Mouse (Mus musculus): ENCODE data around the gene Zdhhc14. TPM values are rescaled to one million over a fixed set of nuclear protein-coding genes. Genes with fewer than 3 reads are reported as not detected.

The Zdhhc14 gene
- polyA plus RNA-seq, 1 experiment from 2014 or later = 9.4 TPM

DNA sequence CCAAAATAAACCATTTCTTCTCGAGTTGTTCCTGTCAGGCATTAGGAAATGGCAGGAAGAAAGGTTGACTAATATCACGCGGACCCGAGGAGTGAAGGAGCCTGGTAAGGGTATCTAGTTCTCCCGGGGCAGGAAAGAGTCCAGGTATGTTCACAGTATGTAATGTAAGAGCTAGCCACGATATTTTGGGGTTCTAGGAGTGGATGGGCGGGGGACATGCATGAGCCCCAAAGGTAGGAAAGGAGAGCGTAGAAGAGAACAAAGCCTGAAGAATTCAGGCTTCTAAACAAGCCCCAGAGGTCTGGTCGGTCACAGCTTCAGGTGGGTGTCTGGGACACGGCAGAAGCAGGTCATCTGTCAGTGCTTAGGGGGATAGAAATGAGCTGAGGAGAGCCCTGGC lies 27.1 kb downstream of the Zdhhc14 start:
- no peak for ATAC-seq

DNA sequence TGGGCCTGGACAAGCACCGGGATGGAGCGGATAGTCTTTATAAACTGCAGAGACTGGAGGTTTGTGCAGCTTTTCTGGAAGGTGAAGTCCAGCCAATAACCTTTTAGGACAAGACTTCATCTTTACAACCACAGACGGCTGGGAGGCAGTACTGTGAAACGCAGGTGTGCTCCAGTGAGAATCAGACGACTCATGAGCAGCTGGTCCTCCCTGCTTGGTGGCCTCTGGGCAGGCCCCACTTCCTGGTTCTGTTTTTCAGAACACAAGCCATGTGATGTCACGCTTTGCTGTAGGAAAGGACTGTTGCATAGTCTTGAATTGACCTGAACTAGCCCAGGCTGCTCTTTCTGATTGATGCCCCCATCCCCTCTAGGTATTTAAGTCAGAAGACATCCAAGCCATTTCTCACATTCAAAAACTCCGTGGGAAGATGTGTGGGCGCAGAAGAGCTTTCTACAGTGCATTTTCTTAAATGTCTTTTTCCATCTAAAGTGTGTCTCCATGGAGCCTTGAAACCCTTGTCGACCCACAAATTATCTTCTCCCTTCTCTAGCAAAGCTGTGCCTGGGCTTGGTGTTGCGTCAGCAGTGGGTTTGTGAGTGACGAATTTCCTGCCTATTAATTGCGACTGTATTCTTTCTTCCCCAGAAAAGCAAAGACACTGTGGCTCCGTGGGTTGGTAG lies 27.7 kb downstream of the Zdhhc14 start:
- Histone ChIP-seq H3K27ac (ENCODE audit: low read length) (no peak overlapping the region), H3K9ac (ENCODE audit: low read depth, low read length) (no peak overlapping the region), H3K4me2 (ENCODE audit: low read length) (no peak overlapping the region), H3K27me3 (ENCODE audit: control insufficient read depth, insufficient read depth, low read depth, low read length) (no peaks in the 10 kb centered on the region), H3K9me3 (replicated peaks; ENCODE audit: control insufficient read depth, low read length, poor library complexity, severe bottlenecking) (0 out of 2 replicates have a peak, but pooled peaks cover 6% of the 10 kb centered on the region), H3K4me1 (ENCODE audit: control insufficient read depth, insufficient read depth, low read length) (no peaks in the 10 kb centered on the region), H3K36me3 (ENCODE audit: control insufficient read depth, insufficient read depth, low read length) (no peaks in the 10 kb centered on the region), H3K4me3 (ENCODE audit: low read depth, low read length) (no peak overlapping the region)
- no peak for ATAC-seq
- 91% methylated on average over 13 of the region's 13 CpGs for WGBS

More for the DNA sequence above, 27.1 kb downstream of the Zdhhc14 start:
- WGBS = 86% methylated on average over 10 of the region's 10 CpGs
- H3K9me3 ChIP-seq (replicated peaks; ENCODE audit: control insufficient read depth, low read length, poor library complexity, severe bottlenecking) = 0 out of 2 replicates have a peak, but pooled peaks cover 6% of the 10 kb centered on the region
- H3K4me2 ChIP-seq (ENCODE audit: low read length) = no peak overlapping the region
- H3K9ac ChIP-seq (ENCODE audit: low read depth, low read length) = no peak overlapping the region
- H3K4me1 ChIP-seq (ENCODE audit: control insufficient read depth, insufficient read depth, low read length) = no peaks in the 10 kb centered on the region
- H3K27ac ChIP-seq (ENCODE audit: low read length) = no peak overlapping the region
- H3K27me3 ChIP-seq (ENCODE audit: control insufficient read depth, insufficient read depth, low read depth, low read length) = no peaks in the 10 kb centered on the region
- no peaks in the 10 kb centered on the region for H3K36me3 ChIP-seq (ENCODE audit: control insufficient read depth, insufficient read depth, low read length)
- H3K4me3 ChIP-seq (ENCODE audit: low read depth, low read length) = no peak overlapping the region

DNA sequence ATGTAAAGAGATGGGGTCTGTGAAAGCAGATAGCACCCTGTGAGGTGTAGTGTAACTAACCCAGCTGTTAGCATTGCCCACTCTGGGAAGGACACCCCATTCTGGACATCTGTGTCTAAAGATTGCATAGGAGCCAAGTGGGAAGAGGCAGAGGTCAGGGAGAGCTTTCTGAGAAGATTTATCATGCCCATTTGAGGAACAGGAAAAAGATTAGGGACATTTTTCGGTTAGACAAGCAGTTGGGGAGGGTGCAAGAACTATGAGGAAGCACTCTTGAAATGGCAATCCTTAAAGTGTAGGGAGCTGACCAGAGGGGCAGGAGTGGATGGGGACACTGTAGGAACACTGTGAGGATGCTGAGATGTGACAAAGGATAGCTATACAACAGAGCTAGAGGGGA lies 29.2 kb downstream of the Zdhhc14 start:
- Histone ChIP-seq H3K4me3 (ENCODE audit: low read depth, low read length) (no peak overlapping the region), H3K27ac (ENCODE audit: low read length) (no peak overlapping the region), H3K9ac (ENCODE audit: low read depth, low read length) (no peak overlapping the region), H3K27me3 (ENCODE audit: control insufficient read depth, insufficient read depth, low read depth, low read length) (no peaks in the 10 kb centered on the region), H3K4me1 (ENCODE audit: control insufficient read depth, insufficient read depth, low read length) (no peaks in the 10 kb centered on the region), H3K36me3 (ENCODE audit: control insufficient read depth, insufficient read depth, low read length) (no peaks in the 10 kb centered on the region), H3K4me2 (ENCODE audit: low read length) (no peak overlapping the region), H3K9me3 (replicated peaks; ENCODE audit: control insufficient read depth, low read length, poor library complexity, severe bottlenecking) (0 out of 2 replicates have a peak, but pooled peaks cover 6% of the 10 kb centered on the region)
- ATAC-seq = no peak
- WGBS = 87% methylated on average over 1 of the region's 1 CpGs

DNA sequence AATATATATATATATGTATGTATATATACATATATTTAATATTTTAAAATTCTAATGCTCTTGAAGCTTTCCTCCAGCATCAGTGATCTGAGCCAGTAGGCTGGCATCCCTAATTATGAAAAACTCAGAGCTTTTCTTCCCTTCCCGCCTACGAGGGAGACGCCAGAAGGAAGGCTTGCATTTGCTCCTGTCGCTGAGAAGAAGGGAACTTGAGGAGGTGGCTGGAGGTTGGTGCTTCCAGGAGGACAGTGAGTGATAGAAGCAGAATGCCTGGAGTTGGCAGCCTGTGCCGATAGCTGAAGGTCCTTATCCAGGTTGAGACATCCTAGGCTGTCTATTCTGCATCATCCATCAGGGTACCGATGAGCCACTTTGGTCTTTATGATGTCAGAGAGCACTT lies 37.2 kb downstream of the Zdhhc14 start:
- Histone ChIP-seq H3K9me3 (replicated peaks; ENCODE audit: control insufficient read depth, low read length, poor library complexity, severe bottlenecking) (no peaks in the 10 kb centered on the region), H3K4me1 (ENCODE audit: control insufficient read depth, insufficient read depth, low read length) (no peaks in the 10 kb centered on the region), H3K27me3 (ENCODE audit: control insufficient read depth, insufficient read depth, low read depth, low read length) (no peaks in the 10 kb centered on the region), H3K36me3 (ENCODE audit: control insufficient read depth, insufficient read depth, low read length) (no peaks in the 10 kb centered on the region), H3K9ac (ENCODE audit: low read depth, low read length) (no peak overlapping the region), H3K4me2 (ENCODE audit: low read length) (no peak overlapping the region), H3K27ac (ENCODE audit: low read length) (no peak overlapping the region), H3K4me3 (ENCODE audit: low read depth, low read length) (no peak overlapping the region)
- no peak for ATAC-seq
- 85% methylated on average over 6 of the region's 6 CpGs for WGBS

DNA sequence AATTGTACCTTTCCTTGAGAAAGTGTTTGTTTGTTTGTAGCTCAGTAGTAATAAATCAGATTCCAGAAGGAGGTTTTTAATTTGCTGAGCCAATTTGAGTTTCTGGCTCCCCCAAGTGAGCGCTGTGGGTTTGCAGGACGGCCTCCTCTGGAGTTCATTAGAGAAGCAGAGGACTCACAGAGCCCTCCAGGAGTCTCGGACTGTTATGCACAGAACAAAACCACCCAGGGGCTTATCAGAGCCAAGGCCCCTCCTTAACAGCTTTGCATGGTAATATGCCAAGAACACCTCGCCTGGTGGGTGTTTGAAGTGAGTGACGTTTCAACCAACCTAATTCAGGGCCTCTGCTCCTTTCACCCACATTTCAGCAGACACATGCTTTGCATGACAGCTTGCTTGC lies 40.5 kb downstream of the Zdhhc14 start:
- ATAC-seq = no peak
- Histone ChIP-seq H3K27ac (ENCODE audit: low read length) (no peak overlapping the region), H3K4me3 (ENCODE audit: low read depth, low read length) (no peak overlapping the region), H3K9me3 (replicated peaks; ENCODE audit: control insufficient read depth, low read length, poor library complexity, severe bottlenecking) (no peaks in the 10 kb centered on the region), H3K4me1 (ENCODE audit: control insufficient read depth, insufficient read depth, low read length) (peaks cover 7% of the 10 kb centered on the region; the same call in 1 of the 2 replicates), H3K27me3 (ENCODE audit: control insufficient read depth, insufficient read depth, low read depth, low read length) (no peaks in the 10 kb centered on the region), H3K9ac (ENCODE audit: low read depth, low read length) (no peak overlapping the region), H3K36me3 (ENCODE audit: control insufficient read depth, insufficient read depth, low read length) (no peaks in the 10 kb centered on the region), H3K4me2 (ENCODE audit: low read length) (no peak overlapping the region)
- WGBS = 31% methylated on average over 5 of the region's 5 CpGs

DNA sequence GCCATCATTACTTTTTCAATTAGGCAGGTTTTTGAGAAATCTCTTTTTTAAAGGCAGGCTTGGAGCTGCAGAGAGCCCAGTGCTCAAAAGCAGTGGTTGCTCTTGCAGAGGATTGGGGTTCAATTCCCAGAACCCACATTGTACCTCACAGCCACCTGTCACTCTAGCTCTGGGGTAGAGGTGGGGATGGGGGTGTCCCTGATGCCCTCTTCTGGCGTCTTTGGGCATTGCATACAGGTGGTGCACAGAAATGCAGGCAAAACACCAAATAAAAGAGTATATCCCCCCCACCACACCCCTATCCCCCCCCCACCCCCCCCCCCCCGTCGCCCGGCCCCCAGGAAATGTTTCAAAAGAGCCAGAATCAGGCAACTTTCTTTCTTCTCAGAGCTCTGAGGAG lies 43.0 kb downstream of the Zdhhc14 start:
- 37% methylated on average over 4 of the region's 4 CpGs for WGBS
- Histone ChIP-seq H3K9me3 (replicated peaks; ENCODE audit: control insufficient read depth, low read length, poor library complexity, severe bottlenecking) (no peaks in the 10 kb centered on the region), H3K4me2 (ENCODE audit: low read length) (no peak overlapping the region), H3K9ac (ENCODE audit: low read depth, low read length) (no peak overlapping the region), H3K4me3 (ENCODE audit: low read depth, low read length) (no peak overlapping the region), H3K4me1 (ENCODE audit: control insufficient read depth, insufficient read depth, low read length) (peaks cover 7% of the 10 kb centered on the region; the same call in 1 of the 2 replicates), H3K27ac (ENCODE audit: low read length) (no peak overlapping the region), H3K36me3 (ENCODE audit: control insufficient read depth, insufficient read depth, low read length) (no peaks in the 10 kb centered on the region), H3K27me3 (ENCODE audit: control insufficient read depth, insufficient read depth, low read depth, low read length) (no peaks in the 10 kb centered on the region)
- ATAC-seq = no peak

DNA sequence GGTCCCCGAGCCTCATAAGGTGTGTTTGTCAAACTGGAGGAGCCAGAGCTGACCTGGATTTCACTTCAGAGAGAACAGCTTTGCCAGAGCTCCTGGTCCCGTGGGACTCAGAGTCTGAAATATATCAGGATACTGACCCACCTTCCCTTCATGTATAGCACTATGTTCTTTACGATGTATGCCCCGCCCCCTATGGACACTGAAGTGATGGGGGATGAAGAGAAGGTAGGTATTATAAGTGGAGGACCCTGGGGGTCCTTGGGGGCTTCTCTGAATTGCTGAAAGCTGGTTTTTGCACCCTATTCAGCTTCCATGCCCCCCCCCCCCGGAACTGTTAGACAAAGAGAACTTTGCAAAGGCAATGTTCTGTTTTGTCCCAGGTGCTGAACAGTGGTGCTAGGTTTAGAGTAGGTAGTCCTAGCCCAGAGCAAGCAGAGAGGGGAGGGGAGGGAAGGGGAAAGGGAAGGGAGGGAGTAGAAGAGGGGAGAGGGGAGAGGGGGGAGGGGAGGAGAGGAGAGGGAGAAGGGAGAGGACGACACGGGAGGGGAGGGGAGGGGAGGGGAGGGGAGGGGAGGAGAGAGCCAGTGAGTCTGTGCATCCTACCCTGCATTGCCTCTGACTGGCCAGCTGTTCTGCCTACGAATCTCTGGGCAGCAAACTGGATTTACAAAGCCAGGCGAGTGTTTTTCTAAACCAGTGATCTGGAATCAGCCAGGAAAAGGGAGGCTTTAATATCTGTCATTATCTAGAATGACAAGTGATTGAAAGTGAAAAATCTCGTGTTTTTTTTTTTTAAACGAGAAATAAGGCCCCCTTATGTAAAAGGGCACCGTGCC lies 44.1 kb downstream of the Zdhhc14 start:
- H3K9me3 ChIP-seq (replicated peaks; ENCODE audit: control insufficient read depth, low read length, poor library complexity, severe bottlenecking) = no peaks in the 10 kb centered on the region
- no peak overlapping the region for H3K4me3 ChIP-seq (ENCODE audit: low read depth, low read length)
- no peak overlapping the region; the same call in 1 of the 2 replicates for H3K4me2 ChIP-seq (ENCODE audit: low read length)
- H3K9ac ChIP-seq (ENCODE audit: low read depth, low read length) = no peak overlapping the region
- peak overlapping the region; percentile 47; the same call in 1 of the 2 replicates for H3K27ac ChIP-seq (ENCODE audit: low read length)
- H3K4me1 ChIP-seq (ENCODE audit: control insufficient read depth, insufficient read depth, low read length) = peaks cover 7% of the 10 kb centered on the region; the same call in 1 of the 2 replicates
- WGBS = 67% methylated on average over 10 of the region's 12 CpGs
- ATAC-seq = peak; percentile 59; the same call in 1 of the 2 replicates
- no peaks in the 10 kb centered on the region for H3K27me3 ChIP-seq (ENCODE audit: control insufficient read depth, insufficient read depth, low read depth, low read length)
- no peaks in the 10 kb centered on the region for H3K36me3 ChIP-seq (ENCODE audit: control insufficient read depth, insufficient read depth, low read length)

DNA sequence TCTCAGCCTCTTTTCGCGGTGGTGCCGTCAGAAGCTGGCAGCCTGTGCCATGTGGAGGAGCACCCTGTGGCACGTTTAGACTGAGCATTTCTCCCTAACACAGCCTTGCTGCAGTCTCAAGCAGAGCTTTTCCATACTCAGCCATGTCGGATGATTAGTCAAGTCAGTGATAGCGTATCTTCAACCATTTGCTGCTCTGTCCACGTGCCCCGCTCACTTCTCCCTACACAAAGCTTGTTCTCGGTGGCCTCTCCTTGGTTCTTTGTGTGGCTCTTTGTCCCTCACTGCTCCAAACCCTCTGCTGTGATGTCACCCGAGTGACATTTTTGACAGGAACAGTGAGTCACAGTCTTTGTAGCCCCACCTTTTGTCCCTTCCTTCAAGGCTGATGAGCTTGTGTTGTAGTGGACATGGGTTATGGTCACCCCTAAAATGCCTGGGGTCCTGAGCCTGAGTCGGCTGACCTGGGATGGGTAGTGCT lies 44.8 kb downstream of the Zdhhc14 start:
- ATAC-seq = peak; percentile 63; the same call in 1 of the 2 replicates
- no peaks in the 10 kb centered on the region for H3K27me3 ChIP-seq (ENCODE audit: control insufficient read depth, insufficient read depth, low read depth, low read length)
- H3K27ac ChIP-seq (ENCODE audit: low read length) = peak overlapping the region; percentile 47; the same call in 1 of the 2 replicates
- no peaks in the 10 kb centered on the region for H3K36me3 ChIP-seq (ENCODE audit: control insufficient read depth, insufficient read depth, low read length)
- H3K4me3 ChIP-seq (ENCODE audit: low read depth, low read length) = no peak overlapping the region
- H3K4me1 ChIP-seq (ENCODE audit: control insufficient read depth, insufficient read depth, low read length) = peaks cover 7% of the 10 kb centered on the region; the same call in 1 of the 2 replicates
- no peak overlapping the region; the same call in 1 of the 2 replicates for H3K4me2 ChIP-seq (ENCODE audit: low read length)
- no peak overlapping the region for H3K9ac ChIP-seq (ENCODE audit: low read depth, low read length)
- WGBS = 57% methylated on average over 11 of the region's 11 CpGs
- H3K9me3 ChIP-seq (replicated peaks; ENCODE audit: control insufficient read depth, low read length, poor library complexity, severe bottlenecking) = no peaks in the 10 kb centered on the region

DNA sequence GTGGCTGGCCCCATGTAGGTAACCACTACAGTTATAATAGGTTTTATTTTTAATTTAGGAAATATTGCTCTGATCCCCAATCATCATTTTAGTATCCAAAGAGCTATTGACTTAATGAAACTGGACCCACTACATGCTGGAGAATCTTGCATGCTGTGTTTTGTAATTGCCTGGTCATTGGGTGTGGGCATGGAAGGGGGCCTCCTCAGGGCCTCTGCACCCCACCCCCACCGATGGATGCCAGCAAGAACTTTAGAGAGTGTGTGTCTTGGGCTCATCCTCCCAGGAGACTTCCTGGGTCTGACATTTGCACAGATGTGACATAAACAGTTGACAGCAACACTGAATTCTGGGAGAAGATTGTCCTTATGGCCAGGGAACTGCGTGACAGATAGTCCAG lies 49.8 kb downstream of the Zdhhc14 start:
- H3K4me3 ChIP-seq (ENCODE audit: low read depth, low read length) = no peak overlapping the region
- no peaks in the 10 kb centered on the region for H3K9me3 ChIP-seq (replicated peaks; ENCODE audit: control insufficient read depth, low read length, poor library complexity, severe bottlenecking)
- H3K27me3 ChIP-seq (ENCODE audit: control insufficient read depth, insufficient read depth, low read depth, low read length) = no peaks in the 10 kb centered on the region
- no peaks in the 10 kb centered on the region for H3K36me3 ChIP-seq (ENCODE audit: control insufficient read depth, insufficient read depth, low read length)
- no peak overlapping the region for H3K9ac ChIP-seq (ENCODE audit: low read depth, low read length)
- H3K27ac ChIP-seq (ENCODE audit: low read length) = no peak overlapping the region
- no peak for ATAC-seq
- WGBS = 78% methylated on average over 2 of the region's 2 CpGs
- H3K4me1 ChIP-seq (ENCODE audit: control insufficient read depth, insufficient read depth, low read length) = peaks cover 4% of the 10 kb centered on the region
- no peak overlapping the region for H3K4me2 ChIP-seq (ENCODE audit: low read length)
